8 mouse cellular contexts compared by ENCODE assay signal in genomic region chr9:37543869-37544440, GRCm38 (mm10). TPM values are rescaled to one million over a fixed set of nuclear protein-coding genes. Genes with fewer than 3 reads are reported as not detected.
DNase-seq lines count a peak whose midpoint lies in the region; ATAC-seq and TF ChIP-seq lines count a peak whose summit lies in the region.

No protein-coding gene starts in this region.

- H3K27ac ChIP-seq in lung, embryonic 14.5 days (ENCODE audit: low read depth), result peak overlapping the region; percentile 42; the same call in 1 of the 2 replicates
- no peak overlapping the region for H3K27ac ChIP-seq in forebrain, postnatal 0 days (ENCODE audit: low read depth, low read length)
- H3K27ac ChIP-seq in limb, embryonic 11.5 days (replicated peaks; ENCODE audit: low read depth, low read length), result no peak overlapping the region
- no peak overlapping the region for H3K27ac ChIP-seq in small intestine, adult 2 months (ENCODE audit: insufficient read depth, low read depth, low read length)

- H3K9me3 ChIP-seq in lung, embryonic 14.5 days (ENCODE audit: low read depth, low read length), result no peaks in the 10 kb centered on the region
- no peaks in the 10 kb centered on the region for H3K9me3 ChIP-seq in forebrain, postnatal 0 days (ENCODE audit: low read length)
- no peaks in the 10 kb centered on the region for H3K9me3 ChIP-seq in limb, embryonic 11.5 days (ENCODE audit: control insufficient read depth, low read length)

- TF ChIP-seq CTCF in lung, embryonic 14.5 days (IDR thresholded peaks at IDR 0.05; ENCODE audit: low read depth), result no peak
- TF ChIP-seq CTCF in forebrain, postnatal 0 days (IDR thresholded peaks at IDR 0.05; ENCODE audit: low read depth), result no peak
- no peak for TF ChIP-seq CTCF in small intestine, adult 2 months (IDR thresholded peaks at IDR 0.05; ENCODE audit: extremely low read depth, insufficient read length, insufficient replicate concordance, low read depth, low read length)

- peak overlapping the region; percentile 32 for H3K4me3 ChIP-seq in lung, embryonic 14.5 days (ENCODE audit: low read depth, low read length)
- H3K4me3 ChIP-seq in forebrain, postnatal 0 days (ENCODE audit: low read depth, low read length), result no peak overlapping the region; the same call in 1 of the 2 replicates
- peak overlapping the region; percentile 17 for H3K4me3 ChIP-seq in limb, embryonic 11.5 days (ENCODE audit: low read depth, low read length)
- peak overlapping the region; percentile 63 for H3K4me3 ChIP-seq in small intestine, adult 2 months (ENCODE audit: low read depth, low read length)

- no peak for ATAC-seq in lung, embryonic 14.5 days (ENCODE audit: insufficient read depth)
- no peak for ATAC-seq in forebrain, postnatal 0 days
- ATAC-seq in limb, embryonic 11.5 days (ENCODE audit: insufficient number of reproducible peaks, low FRiP score, low TSS enrichment, low read depth), result peak; percentile 18; the same call in 1 of the 2 replicates
- ATAC-seq in megakaryocyte progenitor cell, adult 5-6 weeks (replicated peaks; ENCODE audit: poor library complexity), result no peak

- WGBS in lung, embryonic 14.5 days, result 29% methylated on average over 12 of the region's 12 CpGs
- WGBS in forebrain, postnatal 0 days, result 40% methylated on average over 12 of the region's 12 CpGs
- 25% methylated on average over 12 of the region's 12 CpGs for WGBS in limb, embryonic 11.5 days
- WGBS in small intestine, adult 2 months, result 27% methylated on average over 12 of the region's 12 CpGs

- no peak for DNase-seq in lung, embryonic 14.5 days
- no peak for DNase-seq in lung, postnatal 10 days
- DNase-seq in forebrain, postnatal 0 days, result no peak
- no peak for DNase-seq in limb, embryonic 11.5 days (ENCODE audit: low spot score)
- no peak for DNase-seq in ovary, postnatal 14 days (ENCODE audit: low spot score)
- no peak for DNase-seq in thymus, postnatal 14 days

- H3K9ac ChIP-seq in lung, embryonic 14.5 days, result no peak overlapping the region
- no peak overlapping the region for H3K9ac ChIP-seq in forebrain, postnatal 0 days
- H3K9ac ChIP-seq in limb, embryonic 11.5 days (ENCODE audit: low read length), result no peak overlapping the region

- H3K36me3 ChIP-seq in lung, embryonic 14.5 days (ENCODE audit: insufficient read depth), result no peaks in the 10 kb centered on the region
- no peaks in the 10 kb centered on the region for H3K36me3 ChIP-seq in forebrain, postnatal 0 days (ENCODE audit: insufficient read depth)
- H3K36me3 ChIP-seq in limb, embryonic 11.5 days (ENCODE audit: control insufficient read depth, insufficient read depth, low read length), result no peaks in the 10 kb centered on the region
- H3K36me3 ChIP-seq in small intestine, adult 2 months (ENCODE audit: control insufficient read depth, insufficient read depth, low read length), result no peaks in the 10 kb centered on the region

- peak overlapping the region; percentile 66 for H3K4me2 ChIP-seq in lung, embryonic 14.5 days
- H3K4me2 ChIP-seq in forebrain, postnatal 0 days (ENCODE audit: low read depth), result peak overlapping the region; percentile 53
- H3K4me2 ChIP-seq in limb, embryonic 11.5 days (ENCODE audit: low read depth, severe bottlenecking), result peak overlapping the region; percentile 47

- TF ChIP-seq POLR2A in small intestine, adult 2 months (IDR thresholded peaks at IDR 0.05; ENCODE audit: low read depth, low read length), result no peak

- peaks cover 17% of the 10 kb centered on the region for H3K27me3 ChIP-seq in lung, embryonic 14.5 days (ENCODE audit: insufficient read depth, low read length)
- peaks cover 9% of the 10 kb centered on the region; the same call in 1 of the 2 replicates for H3K27me3 ChIP-seq in forebrain, postnatal 0 days (ENCODE audit: insufficient read depth, low read length)
- H3K27me3 ChIP-seq in limb, embryonic 11.5 days (ENCODE audit: control insufficient read depth, insufficient read depth, low read length), result peaks cover 18% of the 10 kb centered on the region
- no peaks in the 10 kb centered on the region for H3K27me3 ChIP-seq in small intestine, adult 2 months (ENCODE audit: control insufficient read depth, insufficient read depth, low read length)

- 0 out of 2 replicates have a peak, but pooled peaks cover 5% of the 10 kb centered on the region for H3K4me1 ChIP-seq in lung, embryonic 14.5 days (ENCODE audit: insufficient read depth)
- H3K4me1 ChIP-seq in forebrain, postnatal 0 days (ENCODE audit: insufficient read depth), result no peaks in the 10 kb centered on the region
- no peaks in the 10 kb centered on the region for H3K4me1 ChIP-seq in limb, embryonic 11.5 days (ENCODE audit: control insufficient read depth, insufficient read depth, low read length)
- 0 out of 2 replicates have a peak, but pooled peaks cover 3% of the 10 kb centered on the region for H3K4me1 ChIP-seq in small intestine, adult 2 months (ENCODE audit: control insufficient read depth, insufficient read depth, insufficient read length, low read length)

RNA-seq across cellular contexts. Expression of gene Vsig2, which starts 4.9 kb away (rescaled TPM):
- 17.0 and 18.8 TPM in 2 replicates for polyA plus RNA-seq in lung, embryonic 14.5 days (2014; fragmentation: Nextera tagmentation; extraction: Ambion mirVana)
- 2.4 and 2.5 TPM in 2 replicates for total RNA-seq in forebrain, postnatal 0 days (2014; rRNA removed)
- polyA plus RNA-seq in forebrain, postnatal 0 days (2015; fragmentation: Nextera tagmentation; extraction: Ambion mirVana), result 1.2 and 1.3 TPM in 2 replicates
- polyA plus RNA-seq in limb, embryonic 11.5 days (2014; fragmentation: Nextera tagmentation; extraction: Ambion mirVana), result 0.55 and 0.87 TPM in 2 replicates
- 2.7 and 56.1 TPM in 2 replicates for polyA plus RNA-seq in small intestine, adult 2 months (2012; rRNA removed)
- not detected in 2 replicates for total RNA-seq in megakaryocyte progenitor cell, adult 5-6 weeks (2015)
- total RNA-seq in megakaryocyte progenitor cell, adult 5-6 weeks (2017), result not detected in 2 replicates

RNA-seq across cellular contexts. Expression of gene Nrgn, which starts 8.7 kb away (rescaled TPM):
- polyA plus RNA-seq in lung, embryonic 14.5 days (2014; fragmentation: Nextera tagmentation; extraction: Ambion mirVana), result 6.0 and 7.2 TPM in 2 replicates
- total RNA-seq in forebrain, postnatal 0 days (2014; rRNA removed), result 76.2 and 112 TPM in 2 replicates
- polyA plus RNA-seq in forebrain, postnatal 0 days (2015; fragmentation: Nextera tagmentation; extraction: Ambion mirVana), result 152 and 176 TPM in 2 replicates
- polyA plus RNA-seq in limb, embryonic 11.5 days (2014; fragmentation: Nextera tagmentation; extraction: Ambion mirVana), result 1.7 and 2.6 TPM in 2 replicates
- polyA plus RNA-seq in small intestine, adult 2 months (2012; rRNA removed), result 3.1 and 7.8 TPM in 2 replicates
- total RNA-seq in megakaryocyte progenitor cell, adult 5-6 weeks (2015), result 4.4 and 9.6 TPM in 2 replicates
- 0.54 and 3.5 TPM in 2 replicates for total RNA-seq in megakaryocyte progenitor cell, adult 5-6 weeks (2017)

RNA-seq across cellular contexts. Expression of gene Siae, which starts 11.5 kb away (rescaled TPM):
- polyA plus RNA-seq in lung, embryonic 14.5 days (2014; fragmentation: Nextera tagmentation; extraction: Ambion mirVana), result 11.4 and 12.2 TPM in 2 replicates
- 9.2 and 13.8 TPM in 2 replicates for total RNA-seq in forebrain, postnatal 0 days (2014; rRNA removed)
- 8.9 and 13.7 TPM in 2 replicates for polyA plus RNA-seq in forebrain, postnatal 0 days (2015; fragmentation: Nextera tagmentation; extraction: Ambion mirVana)
- polyA plus RNA-seq in limb, embryonic 11.5 days (2014; fragmentation: Nextera tagmentation; extraction: Ambion mirVana), result 5.0 and 7.2 TPM in 2 replicates
- polyA plus RNA-seq in small intestine, adult 2 months (2012; rRNA removed), result 2.7 and 8.0 TPM in 2 replicates
- total RNA-seq in megakaryocyte progenitor cell, adult 5-6 weeks (2015), result 13.4 and 16.9 TPM in 2 replicates
- 9.4 and 11.8 TPM in 2 replicates for total RNA-seq in megakaryocyte progenitor cell, adult 5-6 weeks (2017)

RNA-seq across cellular contexts. Expression of gene Esam, which starts 16.1 kb away (rescaled TPM):
- 149 and 152 TPM in 2 replicates for polyA plus RNA-seq in lung, embryonic 14.5 days (2014; fragmentation: Nextera tagmentation; extraction: Ambion mirVana)
- total RNA-seq in forebrain, postnatal 0 days (2014; rRNA removed), result 29.0 and 144 TPM in 2 replicates
- polyA plus RNA-seq in forebrain, postnatal 0 days (2015; fragmentation: Nextera tagmentation; extraction: Ambion mirVana), result 36.3 and 37.3 TPM in 2 replicates
- polyA plus RNA-seq in limb, embryonic 11.5 days (2014; fragmentation: Nextera tagmentation; extraction: Ambion mirVana), result 27.4 and 30.4 TPM in 2 replicates
- 10.1 and 13.6 TPM in 2 replicates for polyA plus RNA-seq in small intestine, adult 2 months (2012; rRNA removed)
- 0.34 and 0.94 TPM in 2 replicates for total RNA-seq in megakaryocyte progenitor cell, adult 5-6 weeks (2015)
- total RNA-seq in megakaryocyte progenitor cell, adult 5-6 weeks (2017), result 0.29 and 0.57 TPM in 2 replicates

RNA-seq across cellular contexts. Expression of gene Msantd2, which starts 54.8 kb away (rescaled TPM):
- 32.4 and 35.7 TPM in 2 replicates for polyA plus RNA-seq in lung, embryonic 14.5 days (2014; fragmentation: Nextera tagmentation; extraction: Ambion mirVana)
- total RNA-seq in forebrain, postnatal 0 days (2014; rRNA removed), result 43.3 and 122 TPM in 2 replicates
- 15.3 and 19.5 TPM in 2 replicates for polyA plus RNA-seq in forebrain, postnatal 0 days (2015; fragmentation: Nextera tagmentation; extraction: Ambion mirVana)
- 34.1 and 35.6 TPM in 2 replicates for polyA plus RNA-seq in limb, embryonic 11.5 days (2014; fragmentation: Nextera tagmentation; extraction: Ambion mirVana)
- polyA plus RNA-seq in small intestine, adult 2 months (2012; rRNA removed), result 11.8 and 16.2 TPM in 2 replicates
- total RNA-seq in megakaryocyte progenitor cell, adult 5-6 weeks (2015), result 14.8 and 18.3 TPM in 2 replicates
- 21.9 and 40.8 TPM in 2 replicates for total RNA-seq in megakaryocyte progenitor cell, adult 5-6 weeks (2017)

Comparison
In these comparisons a context has a peak if more than half of its experiments do, and no peak if none do; other contexts are left out.
1. RNA of gene Nrgn, which starts 8.7 kb away (polyA plus RNA-seq): 152 to 176 TPM in forebrain, postnatal 0 days; 3.1 to 7.8 TPM in small intestine, adult 2 months, 6.0 to 7.2 TPM in lung, embryonic 14.5 days and 1.7 to 2.6 TPM in limb, embryonic 11.5 days; every median in the first group is over 10 times any median in the second.
2. Peak in every context shown above with its lines, with median percentiles within 50 percentile points of each other: H3K4me2 ChIP-seq.